Mouse (Mus musculus): Measurements from ENCODE around the gene Rtraf. TPM values are rescaled to one million over a fixed set of nuclear protein-coding genes. Genes with fewer than 3 reads are reported as not detected.

Rtraf gene
- polyA plus RNA-seq, 1 experiment: 34.3 TPM

DNA sequence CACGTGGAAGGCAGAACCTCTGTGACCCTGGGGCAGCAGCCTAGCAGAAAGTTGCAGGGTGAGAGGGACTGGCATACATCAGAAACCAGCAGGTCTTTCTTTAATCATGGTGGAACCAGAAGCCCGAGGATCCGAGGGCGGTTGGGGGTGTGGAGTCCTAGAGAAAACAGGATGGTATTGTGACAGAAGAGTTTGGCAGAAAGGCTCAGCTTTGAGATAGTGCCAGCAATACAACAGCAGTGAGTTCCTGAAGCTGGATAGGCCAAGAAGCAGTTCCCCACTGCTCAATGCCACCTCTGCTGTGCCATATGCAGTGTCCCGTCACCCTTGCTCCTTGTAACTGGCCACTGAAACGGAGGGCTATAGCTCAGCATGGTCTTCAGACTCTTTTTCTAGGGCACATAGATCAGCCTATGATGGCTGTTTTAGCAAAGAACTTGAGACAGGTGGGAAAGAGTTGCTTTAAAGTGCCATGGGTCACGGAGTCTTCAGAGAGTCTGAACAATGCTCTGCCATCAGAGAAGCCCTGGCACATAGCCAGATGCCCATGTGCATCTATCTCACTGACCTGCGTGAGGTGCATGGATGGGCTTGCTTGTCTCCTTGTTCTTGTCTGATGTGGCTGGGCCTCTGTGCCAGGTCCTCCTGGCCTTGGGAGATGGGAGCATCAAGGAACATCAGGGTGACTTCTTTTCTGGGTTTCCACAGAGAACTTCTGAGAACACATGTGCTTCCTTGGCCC is 22.0 kb downstream of the Rtraf start:
- 89% methylated on average over 8 of the region's 8 CpGs for WGBS
- DNase-seq (ENCODE audit: low read depth, low spot score): no peak

- WGBS: 43% methylated on average over 2 of the region's 2 CpGs
- no peak for DNase-seq (ENCODE audit: low read depth, low spot score)
These were observed 23.1 kb downstream of the Rtraf start for GRCm38 (mm10) chr14:19800485-19800884.

DNA sequence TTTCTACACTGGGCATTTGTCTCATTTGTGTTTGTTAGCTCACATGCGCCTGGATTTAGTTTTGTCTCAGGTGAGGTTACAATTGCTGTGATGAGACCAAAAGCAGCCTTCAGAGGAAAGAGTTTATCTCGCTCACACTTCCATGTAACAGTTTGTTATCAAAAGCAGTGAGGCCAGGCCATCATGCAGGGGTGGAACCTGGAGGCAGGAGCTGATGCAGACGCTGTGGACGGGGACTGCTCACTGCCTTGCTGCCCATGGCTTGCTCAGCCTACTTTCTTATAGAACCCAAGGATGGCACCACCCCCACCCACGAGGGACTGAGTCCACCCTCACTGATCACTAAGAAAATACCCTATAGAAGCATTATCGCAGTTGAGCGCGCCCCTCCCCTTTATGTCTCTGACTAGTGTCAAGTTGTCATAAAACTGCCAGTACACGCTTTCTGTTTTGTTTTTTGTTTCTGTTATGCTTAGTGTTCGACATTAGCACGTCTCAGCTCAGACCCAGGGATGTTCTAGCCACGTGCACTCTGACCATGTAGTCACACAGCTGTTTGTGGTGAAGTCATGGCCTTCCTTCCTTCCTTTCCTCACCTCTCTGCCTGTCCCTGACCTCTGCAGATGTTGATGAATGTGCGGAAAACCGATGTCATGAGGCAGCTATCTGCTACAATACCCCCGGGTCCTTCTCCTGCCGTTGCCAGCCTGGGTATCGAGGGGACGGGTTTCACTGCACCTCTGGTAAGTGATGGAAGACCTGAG is 26.9 kb downstream of the Rtraf start:
- WGBS: 68% methylated on average over 18 of the region's 18 CpGs
- DNase-seq (ENCODE audit: low read depth, low spot score): no peak

- no peak for DNase-seq (ENCODE audit: low read depth, low spot score)
- 69% methylated on average over 4 of the region's 4 CpGs for WGBS
These were observed 28.7 kb downstream of the Rtraf start for GRCm38 (mm10) chr14:19794881-19795280.

DNA sequence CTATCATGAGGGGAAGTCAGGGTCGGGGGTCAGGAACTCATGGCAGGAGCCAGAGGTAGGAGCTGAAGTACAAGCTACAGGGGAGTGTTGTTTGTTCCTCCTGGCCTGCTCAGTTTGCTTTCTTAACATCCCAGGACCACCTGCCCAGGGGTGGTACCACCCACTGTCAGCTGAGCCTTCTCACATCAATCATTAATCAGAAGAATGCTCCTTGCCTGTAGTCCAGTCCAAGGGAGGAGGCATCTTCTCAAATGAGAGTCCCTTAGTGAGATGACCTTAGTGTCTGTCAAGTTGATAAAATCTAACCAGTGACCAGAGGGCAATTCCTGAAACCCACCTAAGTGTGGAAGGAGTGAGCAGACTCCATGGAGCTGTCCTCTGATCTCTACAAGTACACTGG is 35.2 kb downstream of the Rtraf start:
- WGBS: 32% methylated on average over 1 of the region's 1 CpGs
- no peak for DNase-seq (ENCODE audit: low read depth, low spot score)

DNA sequence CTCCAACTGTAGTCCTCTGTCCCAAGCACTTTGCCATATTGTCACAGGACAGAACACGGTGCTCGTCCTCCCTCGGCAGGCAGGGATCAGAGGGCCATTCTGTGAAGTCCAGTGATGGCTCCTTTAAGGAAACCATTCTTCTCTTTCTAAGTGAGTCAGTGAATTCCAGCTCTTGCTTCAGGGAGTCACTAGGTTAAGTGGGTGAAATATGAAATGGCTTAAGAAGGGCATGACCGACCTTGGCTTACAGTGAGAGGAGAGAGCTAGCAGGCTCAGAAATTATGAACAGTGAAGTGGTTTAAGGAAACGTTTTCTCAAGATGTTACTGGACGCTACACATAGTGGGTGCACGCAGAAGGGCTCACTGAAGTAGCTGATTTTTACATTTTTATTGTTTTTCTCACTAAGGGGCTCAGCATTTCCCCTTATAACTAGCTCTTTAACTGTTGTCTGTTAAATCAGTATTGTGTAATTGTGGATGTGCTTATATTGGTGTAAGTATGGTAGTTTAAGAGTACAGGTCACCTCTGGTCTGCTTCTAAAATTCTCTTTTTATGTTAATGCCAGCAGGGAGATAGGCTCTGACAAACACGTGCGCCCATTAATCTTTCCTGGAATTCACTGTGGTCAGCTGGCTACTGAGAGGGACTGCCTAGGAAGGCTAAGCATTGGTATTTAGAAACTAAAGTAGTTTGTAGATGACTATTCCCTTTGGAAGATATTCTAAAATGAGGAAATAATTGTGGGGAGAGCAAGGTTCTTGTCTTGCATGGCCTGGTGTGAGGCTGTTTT is 37.6 kb downstream of the Rtraf start:
- DNase-seq (ENCODE audit: low read depth, low spot score): no peak
- WGBS: 86% methylated on average over 9 of the region's 9 CpGs

GRCm38 (mm10) chr14:19777945-19778344 is 45.7 kb downstream of the Rtraf start:
- no peak for DNase-seq (ENCODE audit: low read depth, low spot score)
- 78% methylated on average over 13 of the region's 13 CpGs for WGBS

GRCm38 (mm10) chr14:19777365-19777764 is 46.3 kb downstream of the Rtraf start:
- 81% methylated on average over 6 of the region's 6 CpGs for WGBS

DNA sequence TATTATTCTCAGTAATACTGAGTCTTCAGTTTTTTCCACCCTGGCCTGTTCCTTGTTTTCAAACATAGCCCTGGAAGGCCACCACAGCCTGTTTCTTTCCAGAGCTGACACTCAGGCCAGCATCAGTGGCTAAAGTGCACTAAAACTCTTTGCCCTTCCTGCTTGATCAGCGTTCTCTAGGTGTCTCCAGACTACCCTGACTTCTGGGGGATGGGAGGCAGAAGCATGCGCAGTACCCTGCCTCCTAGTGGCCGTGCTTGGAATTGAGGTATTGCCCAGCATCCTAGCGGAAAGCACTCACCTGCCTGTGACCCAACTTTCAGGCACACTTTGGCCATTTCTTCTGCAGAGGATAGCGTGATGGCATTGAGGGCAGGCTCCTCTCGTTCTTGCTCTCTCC is 46.7 kb downstream of the Rtraf start:
- 57% methylated on average over 6 of the region's 6 CpGs for WGBS

More at GRCm38 (mm10) chr14:19777365-19777764, 46.3 kb downstream of the Rtraf start:
- DNase-seq (ENCODE audit: low read depth, low spot score): no peak

GRCm38 (mm10) chr14:19776179-19776578 is 47.4 kb downstream of the Rtraf start:
- DNase-seq (ENCODE audit: low read depth, low spot score): no peak

More for the DNA sequence above, 46.7 kb downstream of the Rtraf start:
- no peak for DNase-seq (ENCODE audit: low read depth, low spot score)

DNA sequence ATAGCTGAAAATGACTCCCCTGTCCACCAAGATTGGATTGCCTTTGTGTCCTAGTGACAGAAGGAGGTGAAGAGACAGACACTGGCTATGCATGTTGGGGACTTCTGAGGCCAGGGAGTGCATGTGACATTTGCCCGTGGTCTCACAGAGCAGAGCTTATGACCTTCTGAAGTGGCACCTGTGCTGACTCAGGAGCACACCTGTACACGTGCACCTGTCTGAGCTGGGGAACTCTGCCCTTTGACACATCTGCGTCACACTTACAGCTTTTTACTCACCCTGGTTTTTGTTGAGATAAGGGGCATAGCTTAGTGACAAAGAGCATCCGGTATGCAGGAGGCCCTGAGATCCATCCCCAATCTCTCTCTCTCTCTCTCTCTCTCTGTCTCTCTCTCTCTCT is 48.1 kb downstream of the Rtraf start:
- 37% methylated on average over 4 of the region's 4 CpGs for WGBS
- no peak for DNase-seq (ENCODE audit: low read depth, low spot score)

More at GRCm38 (mm10) chr14:19776179-19776578, 47.4 kb downstream of the Rtraf start:
- 96% methylated on average over 5 of the region's 5 CpGs for WGBS

GRCm38 (mm10) chr14:19774036-19774628 is 49.5 kb downstream of the Rtraf start:
- no peak for DNase-seq (ENCODE audit: low read depth, low spot score)
- 90% methylated on average over 13 of the region's 13 CpGs for WGBS

GRCm38 (mm10) chr14:19771173-19771572 is 52.5 kb downstream of the Rtraf start:
- DNase-seq (ENCODE audit: low read depth, low spot score): no peak

GRCm38 (mm10) chr14:19769441-19770200 is 54.0 kb downstream of the Rtraf start:
- WGBS: 69% methylated on average over 6 of the region's 6 CpGs
- DNase-seq (ENCODE audit: low read depth, low spot score): no peak

More at GRCm38 (mm10) chr14:19771173-19771572, 52.5 kb downstream of the Rtraf start:
- WGBS: 74% methylated on average over 7 of the region's 7 CpGs

DNA sequence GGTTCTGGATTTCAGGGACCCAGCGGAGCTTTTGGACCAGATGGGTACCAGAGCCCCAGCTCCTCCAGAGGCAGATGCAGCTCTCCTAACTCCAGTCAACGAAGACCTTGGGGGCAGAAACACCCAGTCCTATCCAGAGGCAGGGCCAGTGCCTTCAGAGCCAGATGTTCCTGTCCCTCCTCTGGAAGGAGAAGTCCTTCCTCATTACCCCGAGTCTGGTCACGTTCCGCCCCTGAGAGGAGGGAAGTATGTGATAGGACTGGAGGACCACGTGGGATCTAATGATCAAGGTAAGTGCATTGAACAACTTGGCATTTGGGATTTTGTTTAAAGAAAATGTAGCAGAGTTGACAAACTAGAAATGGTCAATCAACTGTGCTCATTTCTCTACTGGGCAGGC is 55.0 kb downstream of the Rtraf start:
- DNase-seq (ENCODE audit: low read depth, low spot score): no peak
- 82% methylated on average over 6 of the region's 6 CpGs for WGBS

DNA sequence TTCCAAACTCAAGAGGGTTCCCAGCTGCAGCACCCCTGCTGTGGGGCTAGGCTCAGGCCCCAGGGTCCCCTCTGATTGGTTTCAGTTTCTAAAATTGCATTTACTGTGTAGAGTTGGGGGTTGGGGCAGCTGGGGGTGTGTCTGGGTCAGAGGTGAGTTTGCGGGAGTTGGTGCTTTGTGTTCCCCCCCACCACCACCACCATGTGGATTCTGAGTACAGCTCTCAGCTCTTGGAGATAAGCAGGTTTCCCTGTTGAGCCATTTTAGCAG is 57.3 kb downstream of the Rtraf start:
- DNase-seq (ENCODE audit: low read depth, low spot score): no peak
- WGBS: 79% methylated on average over 1 of the region's 1 CpGs

DNA sequence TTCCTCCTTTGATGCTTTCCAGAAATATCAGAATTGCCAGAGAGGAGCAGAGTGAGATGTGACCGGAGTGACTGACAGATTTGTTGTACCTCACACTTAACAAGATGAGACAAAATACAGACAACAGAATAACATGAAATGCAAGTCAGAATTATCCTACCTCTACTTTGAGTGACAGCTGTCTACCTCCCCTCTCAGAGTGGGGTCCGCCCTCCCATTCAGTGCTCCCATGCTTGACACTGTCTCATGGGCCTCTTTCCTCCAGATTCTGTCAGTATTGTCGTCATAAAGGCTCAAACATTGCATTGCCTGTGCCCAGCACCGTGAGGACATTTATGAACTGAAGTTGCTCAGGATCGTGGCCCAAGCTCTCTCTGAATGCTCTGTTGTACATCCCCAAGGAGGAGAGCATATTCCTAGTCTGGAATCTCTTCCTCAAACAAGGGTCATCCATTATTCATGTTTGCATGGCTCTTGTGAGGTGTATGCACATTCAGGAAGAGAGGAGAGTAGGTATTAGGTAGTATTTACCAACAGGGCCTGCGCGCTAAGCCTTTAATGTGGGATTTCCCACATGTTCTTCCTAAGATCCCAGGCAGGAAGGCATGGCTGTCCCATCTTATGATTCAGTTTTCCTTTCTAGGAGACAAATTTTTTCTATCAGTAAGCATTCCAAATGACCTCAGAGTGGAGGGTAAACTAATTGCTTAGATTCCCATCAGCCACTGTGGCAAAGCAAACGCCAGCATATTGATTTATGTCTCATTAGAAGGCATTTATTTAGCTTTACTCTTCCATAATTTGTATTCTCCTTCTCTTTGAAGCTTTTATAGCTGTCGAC is 57.9 kb downstream of the Rtraf start:
- no peak for DNase-seq (ENCODE audit: low read depth, low spot score)
- 78% methylated on average over 9 of the region's 9 CpGs for WGBS

- DNase-seq (ENCODE audit: low read depth, low spot score): no peak
- WGBS: 71% methylated on average over 8 of the region's 8 CpGs
These were observed 59.3 kb downstream of the Rtraf start for GRCm38 (mm10) chr14:19764331-19764730.
